Mouse (Mus musculus) heart, adult 2 months (tissue): Measurements from ENCODE around the gene Cdnf. TPM values are rescaled to one million over a fixed set of nuclear protein-coding genes. Genes with fewer than 3 reads are reported as not detected.

Source experiments
- DNase-seq, 2 experiments: peaks; one replicate each; pipeline ENCODE4 v3.0.0; 2021
- H3K27ac ChIP-seq: fragments of 200-600 bp; 2 replicates; pipeline ENCODE4 v1.8.1; 2022
- H3K27me3 ChIP-seq: fragments of 200-500 bp; 2 replicates; pipeline ENCODE4 v1.6.1; 2012; ENCODE audit warnings: mild to moderate bottlenecking, low read length, inconsistent platforms, mixed read lengths; ENCODE audit not compliant: control insufficient read depth, insufficient read depth
- H3K36me3 ChIP-seq: fragments of 200-500 bp; 2 replicates; pipeline ENCODE4 v1.6.1; 2012; ENCODE audit warnings: low read length, inconsistent platforms; ENCODE audit not compliant: control insufficient read depth, insufficient read depth
- H3K4me1 ChIP-seq: fragments of 200-500 bp; 2 replicates; pipeline ENCODE4 v1.6.1; 2011; ENCODE audit warnings: low read length; ENCODE audit not compliant: control insufficient read depth, insufficient read depth
- H3K4me3 ChIP-seq: fragments of 200-600 bp; 2 replicates; pipeline ENCODE4 v1.8.1; 2022
- H3K79me2 ChIP-seq: fragments of 200-500 bp; replicated peaks from 2 replicates; pipeline ENCODE4 v1.6.1; 2012; ENCODE audit warnings: mild to moderate bottlenecking, inconsistent platforms, low read length, moderate library complexity, mixed read lengths; ENCODE audit not compliant: control insufficient read depth, insufficient read depth
- H3K9ac ChIP-seq: fragments of 200-500 bp; 2 replicates; pipeline ENCODE4 v1.6.1; 2012; ENCODE audit warnings: low read depth, mild to moderate bottlenecking, control low read depth, inconsistent platforms, low read length, mixed read lengths
- CTCF ChIP-seq: fragments of 200-600 bp; IDR thresholded peaks from 2 replicates; pipeline ENCODE4 v1.8.1; 2022; ENCODE audit warnings: antibody characterized with exemption, mild to moderate bottlenecking, moderate library complexity
- EP300 ChIP-seq: fragments of 200-500 bp; IDR thresholded peaks from 2 replicates; pipeline ENCODE4 v1.6.1; 2011; ENCODE audit warnings: low read depth, low read length, control low read depth; ENCODE audit not compliant: insufficient read depth
- POLR2A ChIP-seq: fragments of 200-500 bp; IDR thresholded peaks from 2 replicates; pipeline ENCODE4 v1.6.1; 2011; ENCODE audit warnings: mild to moderate bottlenecking, low read depth, low read length, control low read depth; ENCODE audit not compliant: insufficient read depth
- WGBS: fragments of 180-500 bp; shearing (Covaris S2); methylation state at CpG from one replicate; pipeline ENCODE4 v1.1.7; 2018; 5-methylcytosine and 5-hydroxymethylcytosine counted together
- intact Hi-C: fragments of 180-260 bp; cut with DNase I; formaldehyde crosslinking; loops from one replicate; pipeline ENCODE4 v1.15.1; 2025
- polyA plus RNA-seq: library from polyadenylated mRNA; depleted of rRNA; stranded (reverse); fragments of >200 nt; gene quantifications from 2 replicates; pipeline ENCODE4 v1.2.3, GENCODE M21; 2012
- total RNA-seq, 2 experiments: library from RNA; stranded (reverse); gene quantifications; 2 replicates each; pipeline ENCODE4 v1.2.3; 2021

The Cdnf gene
- total and polyA plus RNA-seq, 3 experiments, result 7.0 to 30.8 (median 22.1) TPM

DNA sequence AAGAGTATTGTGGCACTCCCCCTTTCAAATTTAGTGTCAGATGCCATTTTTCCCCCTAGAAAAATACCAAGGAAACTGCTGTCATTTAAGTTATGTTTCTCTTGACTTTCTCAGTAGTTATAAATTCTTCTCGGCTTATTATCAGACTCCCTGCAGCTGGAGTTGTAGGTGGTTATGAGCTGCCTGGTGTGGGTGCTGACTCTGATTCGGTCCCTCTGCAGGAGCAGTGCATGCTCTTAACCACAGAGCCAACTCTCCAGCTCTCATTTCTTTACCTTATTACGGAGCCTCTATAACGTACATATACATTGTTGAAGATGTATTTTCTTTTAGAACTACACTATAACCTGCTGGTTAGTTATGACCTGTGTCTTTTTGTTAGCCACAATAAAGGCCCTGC is 9.7 kb downstream of the Cdnf start:
- Histone ChIP-seq H3K79me2 (no peaks in the 10 kb centered on the region), H3K36me3 (no peaks in the 10 kb centered on the region), H3K9ac (no peak overlapping the region), H3K27me3 (no peaks in the 10 kb centered on the region), H3K4me1 (no peaks in the 10 kb centered on the region), H3K27ac (no peak overlapping the region), H3K4me3 (no peak overlapping the region)
- WGBS, result 80% methylated on average over 4 of the region's 4 CpGs
- intact Hi-C loops, result no loop called here
- TF ChIP-seq EP300 (no peak), POLR2A (no peak), CTCF (no peak)
- no peak for DNase-seq

DNA sequence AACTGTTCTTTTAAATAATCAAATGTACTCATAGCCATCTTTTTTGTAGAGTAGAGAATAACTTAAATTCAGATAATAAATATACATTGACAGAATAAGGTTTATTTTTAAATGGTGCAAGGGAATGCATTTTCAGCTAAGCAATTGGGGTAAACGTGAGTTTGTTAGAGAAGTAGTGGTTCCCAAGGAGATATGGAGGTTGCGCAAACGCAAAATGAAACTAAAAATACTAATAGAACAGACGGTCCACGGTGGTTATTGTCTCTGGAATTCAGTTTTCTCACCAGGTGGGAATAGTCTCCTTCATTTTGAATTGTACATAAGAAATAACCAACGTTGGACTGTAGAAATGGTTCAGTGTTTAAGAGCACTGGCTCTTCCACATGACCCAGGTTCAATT is 13.5 kb downstream of the Cdnf start:
- WGBS, result 78% methylated on average over 6 of the region's 6 CpGs
- no peaks in the 10 kb centered on the region for H3K27me3 ChIP-seq
- no peak for DNase-seq
- no peak for TF ChIP-seq CTCF
- TF ChIP-seq EP300, result no peak
- no peak for TF ChIP-seq POLR2A
- no peak overlapping the region for H3K4me3 ChIP-seq
- intact Hi-C loops, result no loop called here
- no peaks in the 10 kb centered on the region for H3K36me3 ChIP-seq
- no peaks in the 10 kb centered on the region for H3K4me1 ChIP-seq
- H3K9ac ChIP-seq, result no peak overlapping the region
- no peaks in the 10 kb centered on the region for H3K79me2 ChIP-seq
- no peak overlapping the region for H3K27ac ChIP-seq

DNA sequence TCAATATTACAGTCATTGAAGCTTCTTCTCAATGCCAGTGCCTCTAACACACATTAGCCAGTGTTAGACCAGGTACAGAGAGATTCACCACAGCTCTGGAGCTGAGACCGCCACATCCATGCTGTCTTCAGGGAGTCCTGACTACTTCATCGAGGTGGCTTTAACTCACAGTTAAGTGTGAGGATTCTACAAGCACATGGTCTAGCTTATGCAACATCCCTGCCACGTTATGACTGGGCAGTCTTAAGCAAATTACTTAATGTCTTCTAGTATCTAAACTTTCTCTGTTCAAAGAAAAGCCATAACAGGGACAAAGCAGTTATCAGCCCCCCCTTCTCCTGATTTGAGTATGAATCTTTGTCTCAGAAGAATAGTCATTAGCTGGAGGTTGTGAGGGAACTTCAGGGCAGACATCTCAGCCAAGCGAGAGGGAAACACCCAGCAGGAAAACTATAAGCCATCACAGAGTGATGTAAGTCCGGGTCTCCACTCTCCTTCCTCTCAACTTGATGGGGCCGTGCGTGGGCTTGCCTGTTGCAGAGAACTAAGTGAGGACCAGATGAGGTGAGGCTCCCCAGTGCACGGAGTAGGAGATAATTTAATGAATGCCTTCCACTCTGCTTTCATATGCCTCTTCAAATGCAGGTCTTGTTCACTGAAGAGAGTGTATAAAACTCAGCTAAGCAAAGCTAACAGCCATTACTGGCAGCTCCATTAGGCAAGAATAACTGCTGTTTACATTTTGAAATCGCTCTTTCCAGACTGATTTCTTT is 28.7 kb downstream of the Cdnf start:
- TF ChIP-seq CTCF (no peak), EP300 (no peak), POLR2A (no peak)
- Histone ChIP-seq H3K36me3 (no peaks in the 10 kb centered on the region), H3K27me3 (no peaks in the 10 kb centered on the region), H3K9ac (no peak overlapping the region), H3K4me3 (no peak overlapping the region), H3K27ac (no peak overlapping the region), H3K79me2 (no peaks in the 10 kb centered on the region), H3K4me1 (no peaks in the 10 kb centered on the region)
- no peak for DNase-seq
- intact Hi-C loops, result loop anchor here (10.0 kb wide), 1 partner anchor 953 kb away; no protein-coding TSS in a partner anchor
- 54% methylated on average over 9 of the region's 9 CpGs for WGBS

DNA sequence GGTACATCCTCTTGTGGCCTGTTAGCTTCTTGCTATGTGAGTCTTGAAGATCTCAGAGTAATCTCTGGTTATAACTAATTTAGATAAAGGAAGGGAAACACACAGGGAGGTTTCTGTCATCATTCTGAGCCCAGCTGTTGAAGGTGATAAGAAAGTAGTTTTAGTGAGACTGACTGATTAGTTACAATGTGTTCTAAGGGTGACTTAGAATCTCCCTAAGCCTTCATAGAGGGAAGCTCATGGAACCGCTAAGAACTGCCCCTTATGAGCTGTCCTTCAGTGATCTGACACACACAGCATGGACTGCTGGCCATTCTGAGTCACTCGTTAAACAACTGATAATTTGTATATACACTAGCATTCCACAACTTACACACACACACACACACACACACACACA is 33.2 kb downstream of the Cdnf start:
- no peak for DNase-seq
- TF ChIP-seq EP300, result no peak
- TF ChIP-seq POLR2A, result no peak
- TF ChIP-seq CTCF, result no peak
- Histone ChIP-seq H3K36me3 (no peaks in the 10 kb centered on the region), H3K27ac (no peak overlapping the region), H3K79me2 (no peaks in the 10 kb centered on the region), H3K4me1 (no peaks in the 10 kb centered on the region), H3K4me3 (no peak overlapping the region), H3K27me3 (no peaks in the 10 kb centered on the region), H3K9ac (no peak overlapping the region)
- intact Hi-C loops, result loop anchor here (1.0 to 10.0 kb wide), 4 partner anchors 199 to 949 kb away; no protein-coding TSS in a partner anchor
- 50% methylated on average over 2 of the region's 2 CpGs for WGBS

DNA sequence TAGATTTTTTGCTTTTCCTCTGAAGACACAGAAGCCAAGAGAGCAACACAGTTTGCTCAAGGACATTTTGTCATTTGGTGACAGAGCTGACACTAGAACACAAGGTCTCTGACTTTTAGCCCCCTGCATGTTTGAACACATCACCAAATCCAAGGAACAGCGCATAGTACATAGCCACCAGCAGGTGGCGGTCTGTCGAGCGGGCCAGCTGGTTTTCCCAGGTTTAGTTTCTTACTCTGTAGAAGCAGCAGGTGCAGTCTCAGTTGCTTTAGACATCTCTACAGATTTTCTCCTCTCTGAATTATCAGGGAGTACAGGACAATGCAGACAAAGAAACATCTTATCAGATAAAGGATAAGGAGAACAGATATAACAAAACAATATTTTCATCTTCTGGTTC is 33.8 kb downstream of the Cdnf start:
- Histone ChIP-seq H3K36me3 (no peaks in the 10 kb centered on the region), H3K79me2 (no peaks in the 10 kb centered on the region), H3K4me1 (no peaks in the 10 kb centered on the region), H3K27ac (no peak overlapping the region), H3K27me3 (no peaks in the 10 kb centered on the region), H3K9ac (no peak overlapping the region), H3K4me3 (no peak overlapping the region)
- no peak for TF ChIP-seq POLR2A
- TF ChIP-seq EP300, result no peak
- TF ChIP-seq CTCF, result peak; percentile 96
- intact Hi-C loops, result loop anchor here (1.0 to 10.0 kb wide), 4 partner anchors 199 to 948 kb away; no protein-coding TSS in a partner anchor
- peak; percentile 38 to 47 for DNase-seq
- 4% methylated on average over 4 of the region's 4 CpGs for WGBS

DNA sequence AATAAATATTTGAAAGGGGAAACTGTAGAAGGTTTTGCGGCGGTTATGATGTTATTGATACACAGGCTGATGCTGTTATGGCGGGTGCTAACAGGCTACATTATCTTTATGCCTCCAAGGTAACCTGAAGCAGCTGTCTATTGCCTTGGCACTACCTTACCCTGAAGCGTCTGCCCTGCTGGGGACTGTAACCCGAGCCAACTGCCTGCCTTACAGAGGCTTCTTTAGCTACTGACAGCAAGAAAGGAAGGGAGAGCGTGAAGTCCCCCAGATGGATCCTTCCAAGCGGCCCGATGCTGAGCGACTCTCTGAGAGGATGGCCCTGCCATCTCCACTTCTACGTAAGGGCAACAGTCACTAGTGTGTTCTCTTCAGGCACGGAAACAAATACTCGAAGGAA is 57.4 kb downstream of the Cdnf start, which contains the start of gene Fam107b:
TSS of gene Fam107b (plus strand) at position 303 of the 400 bp plus-strand sequence.
- H3K9ac ChIP-seq, result no peak within 1 kb of the TSS
- H3K4me1 ChIP-seq, result no peaks in the 10 kb centered on the region
- no peaks in the 10 kb centered on the region for H3K79me2 ChIP-seq
- TF ChIP-seq POLR2A (no peak), CTCF (no peak), EP300 (no peak)
- WGBS, result 78% methylated on average over 12 of the region's 12 CpGs
- no peaks in the 10 kb centered on the region for H3K27me3 ChIP-seq
- H3K4me3 ChIP-seq, result no peak within 1 kb of the TSS
- H3K27ac ChIP-seq, result no peak within 1 kb of the TSS
- DNase-seq, result no peak
- H3K36me3 ChIP-seq, result no peaks in the 10 kb centered on the region
- intact Hi-C loops, result no loop called here
